Mouse (Mus musculus) telencephalon, adult 2 months (tissue): Measurements from ENCODE around the gene Tas1r1.

Experiments
- DNase-seq: peaks from one replicate; pipeline ENCODE4 v3.0.0-alpha.2; 2011; ENCODE audit warnings: low read depth, low spot score

Gene Tas1r1

DNA sequence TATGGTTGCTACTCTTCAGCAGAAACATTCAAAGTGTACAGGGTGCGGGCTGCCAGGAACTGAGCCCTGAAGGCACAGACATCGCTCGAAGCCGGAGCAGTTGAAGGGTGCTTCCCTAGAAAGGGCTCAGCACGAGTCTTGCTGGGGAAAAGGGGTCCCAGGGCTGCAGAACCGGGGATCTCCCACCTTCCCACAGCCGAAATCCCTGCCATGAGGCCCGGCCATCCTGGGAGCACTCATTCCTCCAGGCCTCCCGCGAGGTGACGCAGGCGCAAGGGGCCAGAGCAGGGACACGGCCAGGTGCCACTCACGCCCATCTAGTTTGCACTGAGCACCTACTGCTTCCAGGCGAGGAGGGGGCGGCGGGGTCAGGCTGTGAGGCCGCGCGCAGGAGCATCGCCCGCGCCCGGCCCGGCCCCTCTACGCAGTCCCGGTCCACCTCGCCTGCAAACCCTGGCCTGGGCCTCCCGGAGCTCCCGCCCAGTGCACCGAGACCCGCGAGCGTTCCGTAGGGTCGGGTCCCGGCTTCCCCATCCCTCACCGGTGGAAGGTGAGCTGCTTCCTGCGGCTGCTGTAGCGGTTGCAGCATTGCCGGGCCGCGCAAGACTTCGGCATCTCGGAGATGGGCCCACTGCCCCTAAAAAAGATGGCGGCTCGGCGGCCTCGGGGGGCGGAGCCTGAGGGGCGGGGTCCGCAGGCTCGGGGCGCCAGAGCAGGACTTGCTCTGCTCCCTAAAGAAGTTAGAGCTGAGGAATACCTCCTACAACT is 49.8 kb downstream of the Tas1r1 start, which contains the start of gene Thap3:
Gene Thap3, minus strand, starts transcription at position 656 of the 768 bp plus-strand sequence.
- no peak for DNase-seq

DNA sequence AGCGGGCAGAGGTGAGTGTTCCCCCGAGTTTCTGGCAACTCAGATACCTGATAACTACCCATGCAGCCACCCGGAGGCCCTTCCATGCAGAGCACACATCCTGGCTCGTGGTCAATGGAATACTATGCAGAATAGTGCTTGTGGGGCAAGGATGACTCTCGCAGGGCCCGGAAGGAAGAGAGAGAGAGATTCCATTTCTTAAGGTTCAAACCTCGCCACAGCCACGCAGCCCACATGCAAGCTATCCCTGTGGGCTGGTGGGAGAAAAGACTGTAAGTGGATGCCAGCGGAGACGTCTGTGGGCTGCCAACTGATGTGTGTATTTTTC is 50.4 kb downstream of the Tas1r1 start:
- DNase-seq, result no peak

DNA sequence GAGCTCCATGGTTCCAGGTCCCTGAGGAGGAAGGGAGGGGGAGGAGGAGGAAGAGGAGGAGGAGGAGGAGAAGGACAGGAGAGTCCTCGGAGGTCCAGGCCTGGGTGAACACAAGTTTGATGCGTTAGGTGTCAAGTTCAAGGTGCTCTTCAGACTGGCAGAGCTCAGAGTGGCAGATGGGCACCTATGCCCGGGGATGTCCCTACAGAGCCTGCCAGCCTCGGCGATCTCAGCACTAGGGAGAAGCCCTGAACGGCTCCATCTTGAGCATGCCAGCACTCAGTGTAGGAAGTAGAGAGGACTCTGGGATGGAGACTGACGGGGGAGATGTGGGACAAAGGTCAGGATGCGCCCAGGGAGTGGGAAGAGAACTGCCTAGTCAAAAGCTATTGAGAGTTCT is 51.7 kb downstream of the Tas1r1 start:
- DNase-seq, result no peak

DNA sequence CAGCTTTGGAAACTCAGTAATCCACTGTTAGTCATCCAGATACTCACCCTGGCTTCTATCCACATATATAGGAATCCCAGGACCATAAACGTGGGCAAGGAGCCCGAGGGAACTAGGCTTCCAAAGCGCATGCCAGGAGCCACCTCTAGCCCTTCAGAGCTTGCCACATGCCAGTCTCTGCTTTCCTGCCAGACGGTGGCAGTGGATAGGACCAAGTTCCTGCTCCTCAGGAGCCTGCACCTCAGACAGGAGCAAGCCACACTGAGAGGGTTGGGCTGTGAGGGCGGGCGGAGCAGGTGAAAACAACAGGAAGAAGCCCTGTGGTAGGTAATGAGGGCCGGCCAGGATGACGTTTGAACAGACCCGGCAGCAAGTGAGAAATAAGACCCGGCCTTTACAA is 52.5 kb downstream of the Tas1r1 start:
- DNase-seq, result no peak

DNA sequence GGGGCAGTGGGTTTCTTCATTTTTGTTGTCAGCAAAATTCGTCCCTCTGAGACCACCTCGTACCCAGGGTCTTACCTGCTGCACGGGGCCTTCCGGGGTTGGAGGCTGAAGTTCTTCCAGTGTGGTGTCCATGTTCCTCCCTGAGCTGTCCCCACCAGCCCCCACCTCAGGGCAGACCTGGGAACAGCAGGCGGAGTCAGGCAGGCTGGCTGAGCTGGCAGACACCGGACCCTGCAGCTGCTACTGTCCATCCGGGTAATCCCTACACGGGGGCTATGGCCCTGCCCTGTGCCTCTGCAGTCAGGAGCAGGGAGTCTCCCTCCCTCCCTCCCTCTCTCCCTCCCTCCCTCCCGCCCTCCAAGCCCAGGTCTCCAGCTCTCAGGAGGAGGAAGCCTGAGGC is 54.8 kb downstream of the Tas1r1 start:
- DNase-seq, result no peak

DNA sequence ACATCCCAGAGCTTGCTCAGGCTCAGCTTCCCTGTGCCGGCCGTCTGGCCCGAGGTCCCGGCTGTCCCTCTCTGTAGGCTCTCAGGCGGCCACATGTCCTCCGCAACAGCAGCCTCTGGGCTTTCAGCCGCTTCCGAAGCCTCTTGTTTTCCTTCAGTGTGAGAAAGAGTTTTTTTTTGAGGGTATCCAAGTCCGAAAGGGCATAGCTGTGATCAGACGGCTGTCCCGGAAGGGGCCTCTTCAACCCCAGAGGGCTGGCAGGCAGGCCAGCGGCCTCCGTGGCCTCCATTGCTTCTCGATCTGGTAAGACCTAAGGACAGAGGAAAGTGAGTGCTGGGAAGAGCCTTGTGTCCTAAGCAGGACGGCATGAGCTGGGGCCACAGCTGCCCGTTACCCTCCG is 55.3 kb downstream of the Tas1r1 start:
- DNase-seq, result no peak

DNA sequence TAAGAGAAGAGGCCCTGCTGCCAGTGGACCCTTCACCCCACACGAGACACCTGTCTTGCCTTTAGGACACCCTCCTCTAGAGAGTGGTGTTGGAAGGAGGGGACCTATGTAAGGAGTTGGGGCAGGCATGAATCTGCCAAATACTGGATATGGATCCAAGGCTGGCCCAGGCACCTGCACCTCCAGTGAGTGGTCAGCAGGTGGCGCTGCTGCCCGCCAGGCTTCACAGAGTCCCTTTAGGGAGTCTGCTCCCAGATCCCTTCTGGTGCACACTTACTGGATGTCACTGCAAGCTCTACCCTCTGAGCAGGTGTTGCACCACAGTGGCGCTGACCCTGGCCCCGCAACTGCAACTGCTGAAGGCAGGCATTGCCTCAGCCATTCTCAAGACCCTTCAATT is 57.0 kb downstream of the Tas1r1 start:
- peak; percentile 47 for DNase-seq

DNA sequence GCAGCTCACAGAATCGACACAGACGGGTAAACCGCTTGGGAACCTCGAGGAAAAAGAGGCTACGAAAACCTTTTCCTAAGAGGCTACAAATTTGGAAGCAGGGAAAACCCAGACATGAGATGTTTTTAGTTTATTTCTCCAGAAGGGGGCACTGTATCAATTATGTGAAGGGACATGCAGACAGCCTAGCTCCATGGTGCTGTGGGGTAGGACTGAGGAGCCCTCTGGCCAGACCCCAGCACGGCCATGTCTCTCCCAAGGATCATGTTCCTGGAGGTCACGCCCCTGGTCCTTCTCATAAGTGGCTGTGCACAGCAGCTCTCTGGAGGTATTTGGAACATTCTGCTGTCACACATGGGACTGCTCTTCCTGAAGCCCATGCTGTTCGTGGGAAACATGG is 57.7 kb downstream of the Tas1r1 start:
- no peak for DNase-seq
